Mouse (Mus musculus) mesoderm, embryonic 11.5 days (tissue): ENCODE measurements at regions not wholly inside any gene's neighbourhood (a gene's known extent, or its start where the extent isn't known, plus 50 kb on each side); places are given as distances from the start of the nearest gene placed in this dataset.

ENCODE experiments used
- DNase-seq: peaks from one replicate; pipeline ENCODE4 v3.0.0-alpha.2; 2012; ENCODE audit warnings: low read depth, low spot score

DNA sequence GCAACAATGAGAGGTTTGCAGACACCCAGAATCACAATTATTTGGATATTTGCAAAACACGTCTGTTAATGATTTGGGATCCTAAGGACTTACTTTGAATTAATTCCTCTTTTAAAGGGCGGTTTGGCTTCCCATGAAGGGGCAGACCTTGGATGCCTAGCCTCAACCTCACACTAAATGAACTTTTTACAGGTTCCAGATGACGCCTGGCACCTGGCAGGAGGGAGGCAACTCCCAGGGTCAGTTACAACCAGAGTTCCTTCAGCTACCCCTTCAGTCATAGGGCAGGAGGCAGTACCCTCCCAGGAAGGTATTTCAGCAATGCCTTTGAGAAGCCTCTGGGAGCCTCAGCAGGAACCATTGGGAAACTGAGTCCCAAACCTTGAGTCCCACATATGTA lies 57.9 kb upstream of the Stx18 start:
- no peak for DNase-seq

- no peak for DNase-seq
Observed at GRCm38 (mm10) chr5:37976943-37977434, 61.6 kb upstream of the Stx18 start.

- no peak for DNase-seq
Observed at GRCm38 (mm10) chr5:37972980-37973545, 65.5 kb upstream of the Stx18 start.

DNA sequence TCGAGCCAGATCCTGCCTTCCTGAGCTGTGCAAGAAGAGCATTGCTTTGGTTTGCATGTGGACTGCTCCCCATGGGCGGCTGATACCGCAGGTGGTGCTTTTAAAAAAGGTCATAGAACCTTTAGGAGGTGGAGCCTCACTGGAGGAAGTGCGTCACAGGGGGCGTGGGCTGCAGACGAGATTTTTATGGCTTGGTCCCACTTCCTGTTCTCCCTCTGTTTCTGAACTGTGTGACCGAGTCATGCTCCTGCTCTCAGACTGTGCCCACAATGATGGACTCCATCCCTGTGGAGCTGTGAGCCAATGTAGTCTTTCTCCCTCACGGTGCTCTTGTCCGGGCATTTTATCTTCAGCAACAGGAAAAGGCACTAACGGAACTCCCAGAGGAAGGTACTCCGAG lies 66.8 kb upstream of the Stx18 start:
- DNase-seq, result no peak

GRCm38 (mm10) chr5:37968596-37968995 lies 69.9 kb upstream of the Stx18 start:
- DNase-seq, result peak; percentile 28

DNA sequence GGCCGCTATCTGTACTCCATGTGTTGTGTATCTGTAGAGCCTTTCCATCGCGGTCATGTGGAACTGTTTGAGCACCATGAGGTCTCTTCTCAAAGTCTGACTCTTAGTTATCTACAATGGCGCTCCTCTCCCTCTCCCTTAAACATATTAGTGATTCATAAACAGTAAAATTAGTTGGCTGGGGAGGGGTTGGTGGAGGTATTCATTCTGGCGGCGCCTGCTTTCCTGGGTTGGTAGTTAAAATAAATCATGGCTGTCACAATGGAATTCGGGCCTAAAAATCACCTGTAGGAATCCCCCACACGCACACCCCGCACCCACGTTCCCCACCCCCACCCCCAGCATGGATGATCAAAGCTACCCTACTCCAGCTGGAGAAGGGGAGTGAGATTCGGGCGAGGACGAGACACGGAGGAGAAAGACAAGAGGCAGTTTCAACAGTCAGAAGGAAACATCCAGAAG lies 70.6 kb upstream of the Stx18 start:
- DNase-seq, result peak; percentile 57

- peak; percentile 61 for DNase-seq
Observed at GRCm38 (mm10) chr5:37967106-37967913, 71.2 kb upstream of the Stx18 start.

DNA sequence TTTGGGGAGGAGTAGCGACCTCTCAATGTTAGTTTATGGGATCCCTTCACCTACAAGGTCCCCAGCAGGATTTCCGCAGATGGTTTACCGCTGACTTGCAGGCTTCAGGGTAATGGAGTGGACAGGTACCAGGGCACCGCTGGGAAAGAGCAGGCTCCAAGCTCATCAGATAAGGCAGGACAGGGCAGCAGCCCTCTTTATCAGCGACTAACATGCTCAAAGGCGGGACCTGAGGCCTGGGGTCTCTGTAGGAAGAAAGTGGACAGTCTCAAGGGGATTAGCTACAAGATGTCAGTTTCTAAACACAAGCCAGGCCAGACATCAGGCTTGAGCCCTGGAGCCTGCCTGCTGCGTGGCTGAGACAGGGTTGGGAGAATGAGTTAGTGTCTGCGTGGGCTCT lies 74.9 kb upstream of the Stx18 start:
- DNase-seq, result no peak

DNA sequence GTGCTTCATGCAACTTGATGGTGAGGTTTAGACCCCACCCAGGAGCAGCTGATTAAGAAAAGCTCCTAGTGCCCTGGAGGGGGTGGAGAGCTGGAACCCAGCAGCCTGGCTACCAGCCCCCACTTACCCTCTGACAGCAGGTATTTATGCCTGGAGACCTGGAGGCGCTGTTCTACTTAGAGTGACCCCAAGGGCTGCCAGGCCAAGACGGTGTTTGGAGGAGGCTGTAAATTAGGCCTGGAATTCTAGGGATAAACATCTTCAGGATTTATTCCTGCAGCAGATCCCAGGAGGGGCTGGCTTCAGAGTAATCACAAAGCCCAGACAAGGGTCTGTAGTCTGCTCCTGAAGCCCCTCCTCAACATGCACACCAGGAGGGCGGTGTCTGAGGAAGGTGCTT lies 76.0 kb upstream of the Stx18 start:
- peak; percentile 33 for DNase-seq

GRCm38 (mm10) chr5:37960216-37960615 lies 78.3 kb upstream of the Stx18 start:
- no peak for DNase-seq

GRCm38 (mm10) chr5:37952096-37952495 lies 86.4 kb upstream of the Stx18 start:
- DNase-seq, result no peak

DNA sequence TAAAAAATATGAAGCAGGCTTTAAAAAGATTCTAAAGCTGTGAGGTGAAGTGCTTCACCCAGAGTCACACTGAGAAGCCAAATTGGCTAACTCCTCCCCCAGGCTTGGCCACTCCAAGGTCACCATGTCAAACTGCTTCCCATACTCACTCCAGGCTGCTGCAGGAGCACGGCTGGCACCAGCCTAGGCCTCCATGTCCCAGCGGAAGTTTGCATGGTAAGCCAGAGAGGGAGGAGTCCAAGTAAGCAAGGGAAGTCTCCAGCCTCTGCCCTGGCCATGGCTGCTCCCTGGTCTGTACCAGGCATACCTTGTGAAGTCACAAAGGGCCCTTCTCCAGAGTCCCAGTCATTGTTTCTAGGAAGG lies 105.8 kb upstream of the Stx18 start:
- no peak for DNase-seq

GRCm38 (mm10) chr5:37932086-37932759 lies 106.3 kb upstream of the Stx18 start:
- DNase-seq, result no peak

DNA sequence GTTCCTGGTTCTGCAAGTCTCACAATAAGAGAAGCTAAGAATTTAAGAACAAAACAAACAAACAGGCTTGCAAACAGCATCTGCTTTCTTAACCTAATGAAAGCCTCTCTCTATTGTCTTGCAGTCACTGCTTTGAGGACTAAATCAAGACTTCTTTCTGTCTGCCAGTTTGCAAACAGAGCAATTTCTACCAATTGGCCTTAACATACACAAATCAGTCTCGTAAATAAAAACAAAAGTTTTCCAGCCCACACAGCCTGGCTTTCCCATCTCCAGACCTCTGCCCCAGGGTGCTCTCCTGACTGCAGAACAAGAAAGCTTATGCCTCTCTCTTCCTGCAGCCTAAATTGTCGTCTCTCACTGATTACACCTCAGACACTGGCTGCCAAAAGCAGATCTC lies 96.1 kb upstream of the Msx1 start:
- DNase-seq, result no peak

- no peak for DNase-seq
Observed at GRCm38 (mm10) chr5:37919102-37919501, 94.7 kb upstream of the Msx1 start.

DNA sequence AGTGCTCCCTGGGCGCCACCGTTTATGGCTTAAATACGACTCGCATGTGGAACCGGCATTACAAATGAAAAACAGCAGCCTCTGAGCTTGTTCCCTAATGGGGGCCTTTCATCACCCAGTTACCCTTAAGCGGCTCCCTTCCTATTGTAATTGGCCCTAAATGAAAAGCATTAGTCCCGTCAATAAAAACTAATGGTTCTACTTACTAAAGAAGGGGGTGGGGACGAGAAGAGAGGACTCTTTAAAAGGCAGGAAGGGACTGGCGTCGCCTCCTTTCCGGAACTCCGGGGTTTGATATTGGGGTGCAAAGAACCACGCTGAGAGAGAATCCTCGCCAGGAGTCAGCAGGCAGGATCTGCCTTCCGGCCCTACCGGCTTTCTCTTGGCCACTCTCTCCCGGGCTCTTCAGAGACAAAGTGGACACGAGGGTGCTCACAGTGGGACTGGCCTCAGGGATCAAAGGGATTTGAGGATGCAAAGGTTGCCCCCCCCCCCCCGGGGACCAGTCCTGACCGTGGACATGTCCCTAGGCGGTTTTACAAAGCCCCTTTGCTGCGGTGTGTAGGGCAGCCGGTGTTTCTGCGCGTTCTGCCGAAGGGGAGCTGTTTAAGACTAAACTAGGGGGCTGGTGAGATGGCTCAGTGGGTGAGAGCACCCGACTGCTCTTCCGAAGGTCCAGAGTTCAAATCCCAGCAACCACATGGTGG lies 93.8 kb upstream of the Msx1 start:
- DNase-seq, result no peak

DNA sequence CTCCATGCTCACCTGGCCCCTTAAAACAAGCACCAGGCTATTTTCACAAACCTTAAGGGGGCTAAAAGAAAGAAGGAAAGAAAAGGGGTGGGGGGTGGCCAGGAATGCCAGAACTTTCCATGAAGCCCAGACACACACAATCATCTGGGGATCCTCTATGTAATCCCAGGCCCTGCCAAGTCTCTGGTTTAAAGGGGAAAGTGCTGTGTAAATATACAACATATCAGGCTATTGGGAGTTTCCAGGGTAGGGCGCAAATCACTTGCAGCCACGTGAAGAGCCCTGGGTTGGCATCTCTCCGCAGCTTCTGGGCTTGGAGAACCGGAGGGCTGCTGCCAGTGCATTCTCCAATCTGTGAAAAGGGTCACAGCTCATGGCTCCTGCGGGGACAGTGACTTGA lies 92.8 kb upstream of the Msx1 start:
- no peak for DNase-seq

GRCm38 (mm10) chr5:37904683-37905352 lies 80.4 kb upstream of the Msx1 start:
- DNase-seq, result no peak

DNA sequence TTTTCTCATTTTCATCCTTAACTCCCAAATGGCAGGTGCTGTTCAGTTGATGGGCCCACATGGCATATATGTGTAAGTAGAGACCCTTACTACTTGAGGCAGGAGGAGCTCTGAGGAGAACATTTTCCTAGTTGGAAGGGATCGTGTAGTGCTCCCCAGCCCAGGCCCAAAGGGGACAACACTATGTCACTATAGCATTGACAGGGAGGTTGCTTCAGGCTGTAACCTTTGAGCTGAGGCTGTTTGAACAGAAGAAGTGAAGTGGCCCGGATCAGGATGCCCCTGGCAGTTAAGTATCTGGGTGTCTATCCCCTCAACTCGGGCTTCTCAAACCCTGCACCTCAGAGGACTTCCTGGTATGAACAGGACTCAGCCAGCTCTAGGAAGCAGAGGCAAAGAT lies 79.5 kb upstream of the Msx1 start:
- no peak for DNase-seq

DNA sequence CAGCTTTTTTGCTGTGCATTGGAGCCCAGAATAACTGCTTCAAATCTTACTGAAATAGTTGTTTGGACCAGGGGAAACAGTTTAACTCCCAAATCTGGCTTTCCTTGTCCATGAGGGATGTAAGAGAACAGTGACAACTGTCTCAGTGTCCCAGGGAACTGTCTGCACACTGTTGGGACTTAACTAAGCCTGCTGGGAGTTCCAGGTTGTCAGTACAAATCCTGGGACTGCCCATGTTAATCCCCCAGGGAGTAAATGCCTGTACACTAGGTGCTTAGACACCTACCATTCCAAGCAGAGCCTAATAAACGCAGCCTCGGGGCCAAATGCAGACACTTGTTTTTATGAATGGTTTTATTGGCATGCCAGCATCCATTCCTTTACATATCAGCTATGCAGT lies 78.4 kb upstream of the Msx1 start:
- no peak for DNase-seq

DNA sequence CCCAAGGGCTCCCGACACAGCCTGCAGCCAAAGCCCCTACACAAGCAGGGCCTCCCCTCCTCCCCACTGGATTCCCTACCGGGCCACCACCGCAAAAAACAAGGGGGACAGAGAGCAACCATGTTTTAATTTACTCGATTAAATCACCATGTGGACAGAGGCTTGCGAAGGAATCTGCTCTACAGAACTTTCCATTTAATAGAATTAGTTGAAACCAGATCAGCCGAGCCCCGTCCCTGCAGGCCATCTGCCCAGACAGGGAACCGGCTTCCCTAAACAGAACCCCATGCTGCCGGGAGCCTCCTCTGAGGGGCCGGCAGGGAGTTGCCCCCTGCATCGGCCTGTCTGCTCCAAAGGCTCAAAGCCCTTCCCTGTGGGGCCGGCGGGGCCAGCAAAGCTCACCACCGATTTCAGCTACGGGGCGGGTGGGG lies 77.5 kb upstream of the Msx1 start:
- DNase-seq, result no peak
